Mouse (Mus musculus) frontal cortex, postnatal 36 days (tissue): ENCODE measurements around the gene Ina.
A peak's percentile ranks its signal among the peaks of the same experiment; 100 is the strongest.

Experiments
- DNase-seq, 2 experiments: peaks; one replicate each; pipeline ENCODE4 v3.0.0; 2022; ENCODE audit warnings: low spot score in 2 of 2

The Ina gene

DNA sequence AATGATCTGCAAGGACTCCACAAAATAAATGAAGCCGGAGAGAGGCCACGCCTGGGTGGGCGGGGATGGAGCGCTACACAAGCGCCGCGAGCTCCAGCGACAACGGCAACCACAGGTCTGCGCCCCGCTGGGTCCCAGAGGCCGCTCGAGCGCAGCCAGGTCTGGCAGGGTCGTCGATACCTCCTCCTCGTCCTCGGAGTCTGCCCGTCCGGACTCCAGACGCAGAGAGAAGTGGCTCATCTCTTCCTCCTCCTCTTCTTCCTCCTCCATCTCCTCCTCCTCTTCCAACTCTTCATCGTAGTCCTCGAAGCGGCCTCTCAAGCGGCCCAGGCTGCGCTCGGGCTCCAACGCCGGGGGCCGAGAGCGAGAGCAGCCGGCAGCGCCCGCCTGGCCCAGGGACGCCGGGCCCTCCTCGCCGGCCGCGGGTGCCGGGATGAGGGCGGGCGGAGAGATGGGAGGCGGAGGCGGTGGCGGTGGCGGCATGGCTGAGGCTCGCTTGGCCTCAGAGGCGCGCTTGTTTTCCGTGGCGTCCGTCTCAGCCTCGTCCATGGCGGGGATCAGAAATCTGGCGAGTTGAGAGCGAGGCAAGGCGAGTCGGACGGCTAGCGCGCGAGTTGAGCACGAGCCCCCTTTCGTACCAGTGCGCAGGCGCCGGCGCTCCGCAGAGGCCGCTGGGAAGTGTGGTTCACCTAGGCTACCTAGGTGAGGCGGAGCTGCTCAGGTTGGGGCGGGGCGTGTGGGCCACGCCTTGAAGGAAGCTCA is 36.0 kb downstream of the Ina start, which contains the start of gene Pcgf6:
Pcgf6 (minus strand) TSS at position 636 of the 762 bp plus-strand sequence.
- DNase-seq = peak; percentile 84 to 87

- no peak for DNase-seq
These were observed 38.4 kb downstream of the Ina start for GRCm38 (mm10) chr19:47052927-47053326.

- DNase-seq = no peak
These were observed 39.0 kb downstream of the Ina start for GRCm38 (mm10) chr19:47053471-47053870.

DNA sequence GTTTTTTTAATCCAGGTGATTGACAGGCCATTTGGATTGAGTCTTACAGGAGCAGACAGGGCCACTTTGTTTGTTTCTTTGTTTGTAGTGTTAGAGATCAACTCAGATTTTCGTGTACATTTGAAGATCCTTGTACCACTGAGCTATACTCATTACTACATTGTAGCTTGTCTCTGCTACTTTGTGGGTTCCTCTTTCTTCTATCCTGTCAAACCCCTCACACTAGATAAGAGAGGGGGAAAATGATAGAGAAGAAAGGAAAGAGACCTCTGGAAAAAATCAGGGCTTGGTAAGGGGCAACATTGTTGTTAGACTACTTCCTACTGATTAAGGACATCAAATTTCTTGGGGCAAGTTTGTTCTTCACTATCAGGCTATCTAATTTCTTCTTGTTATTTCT is 43.2 kb downstream of the Ina start:
- no peak for DNase-seq

DNA sequence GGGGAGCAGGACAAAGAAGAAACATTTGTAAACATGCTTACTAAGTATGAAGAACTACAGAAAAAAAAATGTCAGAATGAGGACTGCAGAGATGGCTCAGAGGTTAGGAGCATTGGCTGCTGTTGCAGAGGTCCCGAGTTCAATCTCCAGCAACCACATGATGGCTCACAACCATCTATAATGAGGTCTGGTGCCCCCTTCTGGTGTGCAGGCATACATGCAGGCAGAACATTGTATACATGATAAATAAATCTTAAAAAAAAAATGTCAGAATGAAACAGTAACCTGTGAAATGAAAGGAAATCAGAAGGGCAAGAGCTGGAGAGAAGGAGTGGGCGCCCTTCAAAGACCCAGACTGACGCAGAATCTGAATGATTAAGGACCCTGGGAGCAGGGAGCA is 51.4 kb downstream of the Ina start:
- DNase-seq = no peak

DNA sequence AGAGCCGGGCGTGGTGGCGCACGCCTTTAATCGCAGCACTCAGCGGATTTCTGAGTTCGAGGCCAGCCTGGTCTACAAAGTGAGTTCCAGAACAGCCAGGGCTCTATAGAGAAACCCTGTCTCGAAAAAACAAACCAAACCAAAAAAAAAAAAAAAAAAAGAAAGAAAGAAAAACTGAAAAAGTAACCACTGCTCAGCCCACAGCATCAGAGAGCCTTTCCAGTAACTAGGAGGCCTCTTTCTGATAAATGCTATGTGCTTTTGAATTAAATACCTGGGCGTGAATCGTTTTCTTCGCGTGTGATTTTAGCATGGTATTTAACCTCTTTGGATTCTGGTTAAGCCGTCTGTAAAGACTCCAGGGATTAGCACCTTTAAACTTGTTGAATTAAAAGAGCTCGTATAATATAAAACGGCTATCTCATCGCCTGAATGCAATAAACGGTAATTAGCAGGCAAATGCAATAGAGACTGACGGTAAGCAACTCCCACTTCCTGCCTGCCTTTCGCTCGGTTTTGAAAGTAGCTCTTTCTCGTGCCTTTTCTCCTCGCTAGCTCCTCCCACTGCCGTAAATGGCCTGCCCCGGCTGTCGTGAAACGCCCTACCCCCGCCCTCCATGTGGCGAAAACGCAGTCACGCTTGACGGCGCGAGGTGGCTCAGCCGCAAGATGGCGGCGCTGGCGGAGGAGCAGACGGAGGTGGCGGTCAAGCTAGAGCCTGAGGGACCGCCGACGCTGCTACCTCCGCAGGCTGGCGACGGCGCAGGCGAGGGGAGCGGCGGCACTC is 52.8 kb downstream of the Ina start, which contains the start of gene Taf5:
Taf5 (plus strand) TSS at position 651 of the 787 bp plus-strand sequence.
- DNase-seq = peak; percentile 97

DNA sequence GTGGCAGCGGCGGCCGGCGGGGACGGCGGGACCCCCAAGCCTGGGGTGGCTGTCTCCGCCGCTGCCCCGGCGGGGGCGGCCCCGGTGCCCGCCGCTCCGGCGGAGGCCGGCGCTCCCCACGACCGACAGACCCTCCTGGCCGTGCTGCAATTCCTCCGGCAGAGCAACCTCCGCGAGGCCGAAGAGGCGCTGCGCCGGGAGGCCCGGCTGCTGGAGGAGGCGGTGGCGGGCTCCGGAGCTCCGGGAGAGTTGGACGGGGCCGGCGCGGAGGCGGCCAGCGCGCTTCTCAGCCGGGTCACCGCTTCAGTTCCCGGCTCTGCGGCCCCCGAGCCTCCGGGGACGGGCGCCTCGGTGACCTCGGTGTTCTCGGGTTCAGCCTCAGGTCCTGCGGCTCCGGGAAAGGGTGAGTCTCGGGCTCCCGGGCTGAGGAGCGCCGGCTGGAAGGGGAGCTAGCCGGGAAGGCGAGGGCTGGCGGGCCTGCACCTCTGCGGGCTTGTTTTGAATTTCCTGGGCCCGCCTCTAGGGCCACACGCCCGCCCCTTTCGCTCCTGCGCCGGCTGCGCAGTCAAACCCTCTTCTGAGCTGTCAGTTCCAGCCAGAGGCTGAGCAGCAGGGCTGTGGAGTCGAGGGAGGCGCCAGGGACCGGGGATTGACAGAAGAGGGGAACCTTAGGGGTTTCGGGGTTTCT is 53.6 kb downstream of the Ina start:
- DNase-seq = peak; percentile 84 to 87
